Mouse (Mus musculus): ENCODE measurements around the gene Spata6. TPM values are rescaled to one million over a fixed set of nuclear protein-coding genes. Genes with fewer than 3 reads are reported as not detected.

Spata6 gene
- polyA plus RNA-seq, 1 experiment from 2014 or later, result 11.3 TPM

GRCm38 (mm10) chr4:111704126-111704525, 15.7 kb upstream of the Spata6 start:
- H3K27me3 ChIP-seq, result no peaks in the 10 kb centered on the region
- H3K4me1 ChIP-seq, result no peaks in the 10 kb centered on the region
- H3K36me3 ChIP-seq (ENCODE audit: poor library complexity, severe bottlenecking), result no peaks in the 10 kb centered on the region
- no peaks in the 10 kb centered on the region for H3K9me3 ChIP-seq (replicated peaks)
- 92% methylated on average over 2 of the region's 2 CpGs for WGBS
- no peak overlapping the region for H3K27ac ChIP-seq
- ATAC-seq, result no peak
- H3K4me3 ChIP-seq, result no peak overlapping the region
- no peak overlapping the region for H3K4me2 ChIP-seq
- H3K9ac ChIP-seq, result no peak overlapping the region

- Histone ChIP-seq H3K9me3 (replicated peaks) (no peaks in the 10 kb centered on the region), H3K4me2 (no peak overlapping the region), H3K36me3 (ENCODE audit: poor library complexity, severe bottlenecking) (no peaks in the 10 kb centered on the region), H3K4me3 (no peak overlapping the region), H3K27me3 (no peaks in the 10 kb centered on the region), H3K4me1 (no peaks in the 10 kb centered on the region), H3K9ac (no peak overlapping the region), H3K27ac (no peak overlapping the region)
- 76% methylated on average over 3 of the region's 3 CpGs for WGBS
- ATAC-seq, result no peak
These were observed 14.8 kb upstream of the Spata6 start for GRCm38 (mm10) chr4:111704975-111705374.

DNA sequence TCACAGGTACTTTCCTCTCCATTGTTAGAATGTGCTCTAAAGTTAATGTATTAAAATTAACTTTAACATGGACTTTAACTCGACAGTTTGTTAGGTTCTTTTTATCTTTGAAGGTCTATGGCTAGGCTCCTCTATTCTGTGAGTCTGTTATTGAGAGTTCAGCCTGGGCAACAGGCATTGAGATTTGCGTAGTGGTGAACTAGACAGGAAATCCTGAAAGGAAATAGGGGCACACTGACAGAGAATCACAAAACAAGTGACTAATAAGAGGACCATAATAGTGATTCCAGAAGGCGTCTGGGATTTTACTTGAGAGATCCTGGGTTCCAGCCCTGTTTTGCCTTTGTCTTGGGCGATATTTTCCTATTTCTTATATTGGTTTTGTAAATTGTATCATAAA, 488 bp upstream of the Spata6 start:
- Histone ChIP-seq H3K4me2 (peak overlapping the region; percentile 81), H3K9me3 (replicated peaks) (no peaks in the 10 kb centered on the region), H3K27me3 (no peaks in the 10 kb centered on the region), H3K4me3 (peak overlapping the region; percentile 77), H3K9ac (no peak overlapping the region), H3K27ac (no peak overlapping the region), H3K4me1 (peaks cover 17% of the 10 kb centered on the region), H3K36me3 (ENCODE audit: poor library complexity, severe bottlenecking) (no peaks in the 10 kb centered on the region)
- no peak for ATAC-seq
- 69% methylated on average over 4 of the region's 4 CpGs for WGBS

DNA sequence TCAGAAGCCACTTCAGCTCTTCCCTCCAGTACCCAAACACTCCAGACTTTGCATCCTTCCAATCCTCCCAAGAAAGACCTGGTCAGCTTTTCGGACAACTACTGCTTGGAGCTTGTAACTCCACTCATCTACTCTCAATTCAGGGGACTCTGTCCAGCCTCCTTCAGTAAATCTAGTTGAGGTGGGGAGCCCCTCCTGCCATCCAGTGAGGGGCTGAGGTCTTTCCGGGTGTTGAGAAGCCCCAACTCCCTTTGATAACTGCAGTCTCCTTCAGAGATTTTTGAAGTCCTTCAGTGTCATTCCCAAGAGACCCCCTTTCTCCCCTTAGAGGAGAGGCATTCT, 849 bp downstream of the Spata6 start:
- Histone ChIP-seq H3K36me3 (ENCODE audit: poor library complexity, severe bottlenecking) (no peaks in the 10 kb centered on the region), H3K4me3 (peak overlapping the region; percentile 77), H3K4me2 (peak overlapping the region; percentile 81), H3K4me1 (peaks cover 17% of the 10 kb centered on the region), H3K27ac (no peak overlapping the region), H3K9me3 (replicated peaks) (no peaks in the 10 kb centered on the region), H3K9ac (no peak overlapping the region; the same call in 1 of the 2 replicates), H3K27me3 (no peaks in the 10 kb centered on the region)
- 10% methylated on average over 2 of the region's 2 CpGs for WGBS
- no peak for ATAC-seq

DNA sequence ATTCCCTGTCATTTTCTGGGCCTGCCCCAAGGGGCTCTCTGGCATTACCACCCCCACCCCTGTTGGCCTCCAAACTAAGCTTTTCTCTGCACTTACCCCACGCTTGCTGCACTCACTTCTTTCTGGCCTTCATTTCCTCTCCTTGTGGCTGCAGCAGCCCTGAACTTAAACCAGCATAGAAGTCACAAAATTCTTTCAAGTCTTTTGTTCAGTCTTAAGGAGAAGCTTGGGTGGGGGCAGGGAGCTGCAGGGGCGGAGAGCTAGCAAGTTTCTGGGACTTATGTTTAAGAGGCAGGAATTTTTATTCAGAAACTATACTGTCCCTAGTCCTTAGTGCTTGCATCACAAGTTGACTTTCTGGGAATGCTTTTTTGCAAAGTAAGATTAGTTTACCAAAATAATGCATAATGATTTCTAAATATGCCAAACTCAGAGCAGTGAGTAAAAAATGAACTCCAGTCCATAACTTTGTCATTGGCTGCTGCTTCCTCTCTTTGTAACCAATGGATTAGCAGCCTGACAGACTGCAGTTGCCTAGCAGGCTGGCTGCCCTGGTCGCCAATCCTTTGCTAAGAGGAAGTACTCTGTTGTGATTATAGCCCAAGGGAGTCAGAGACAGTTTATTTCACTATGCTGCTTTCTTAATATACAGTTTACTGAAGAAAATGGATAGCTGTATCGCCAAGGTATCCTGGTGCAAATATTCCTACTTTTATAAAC, 1.5 kb downstream of the Spata6 start:
- Histone ChIP-seq H3K4me1 (peaks cover 17% of the 10 kb centered on the region), H3K4me2 (peak overlapping the region; percentile 81), H3K4me3 (peak overlapping the region; percentile 77), H3K9me3 (replicated peaks) (no peaks in the 10 kb centered on the region), H3K36me3 (ENCODE audit: poor library complexity, severe bottlenecking) (no peaks in the 10 kb centered on the region), H3K27ac (no peak overlapping the region), H3K27me3 (no peaks in the 10 kb centered on the region), H3K9ac (no peak overlapping the region; the same call in 1 of the 2 replicates)
- 30% methylated on average over 4 of the region's 4 CpGs for WGBS
- ATAC-seq, result no peak

DNA sequence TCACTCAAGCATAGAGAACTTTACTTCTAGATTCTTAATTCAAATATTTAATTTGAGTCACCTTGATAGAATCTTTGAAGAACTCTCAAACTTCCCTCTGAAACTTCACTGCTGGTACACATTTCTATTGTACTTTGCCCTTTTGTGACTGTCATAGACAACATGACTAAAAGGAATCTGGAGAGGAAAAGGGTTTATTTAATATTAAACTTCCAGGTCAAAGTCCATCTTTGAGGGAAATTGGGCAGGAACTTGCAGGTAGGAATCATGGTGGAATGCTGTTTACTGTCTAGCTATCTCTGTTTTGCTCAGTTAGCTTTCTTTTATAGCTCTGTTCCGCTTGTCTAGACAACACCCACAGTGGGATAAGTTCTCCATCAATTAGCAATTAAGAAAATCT, 17.8 kb downstream of the Spata6 start:
- Histone ChIP-seq H3K36me3 (ENCODE audit: poor library complexity, severe bottlenecking) (no peaks in the 10 kb centered on the region), H3K27me3 (no peaks in the 10 kb centered on the region), H3K9me3 (replicated peaks) (no peaks in the 10 kb centered on the region), H3K27ac (no peak overlapping the region), H3K4me3 (no peak overlapping the region), H3K9ac (no peak overlapping the region), H3K4me1 (no peaks in the 10 kb centered on the region), H3K4me2 (no peak overlapping the region)
- no peak for ATAC-seq
- WGBS, result 97% methylated on average over 1 of the region's 1 CpGs

- Histone ChIP-seq H3K9me3 (replicated peaks) (no peaks in the 10 kb centered on the region), H3K36me3 (ENCODE audit: poor library complexity, severe bottlenecking) (no peaks in the 10 kb centered on the region), H3K4me1 (no peaks in the 10 kb centered on the region), H3K4me3 (no peak overlapping the region), H3K9ac (no peak overlapping the region), H3K27ac (no peak overlapping the region), H3K4me2 (no peak overlapping the region), H3K27me3 (no peaks in the 10 kb centered on the region)
- 23% methylated on average over 4 of the region's 4 CpGs for WGBS
- ATAC-seq, result no peak
These were observed 60.7 kb downstream of the Spata6 start for GRCm38 (mm10) chr4:111780533-111780932.

GRCm38 (mm10) chr4:111799892-111800291, 80.1 kb downstream of the Spata6 start:
- H3K27ac ChIP-seq, result no peak overlapping the region
- ATAC-seq, result no peak
- no peak overlapping the region for H3K4me2 ChIP-seq
- no peaks in the 10 kb centered on the region for H3K9me3 ChIP-seq (replicated peaks)
- H3K27me3 ChIP-seq, result no peaks in the 10 kb centered on the region
- no peak overlapping the region for H3K4me3 ChIP-seq
- 94% methylated on average over 3 of the region's 3 CpGs for WGBS
- no peaks in the 10 kb centered on the region for H3K36me3 ChIP-seq (ENCODE audit: poor library complexity, severe bottlenecking)
- no peak overlapping the region for H3K9ac ChIP-seq
- H3K4me1 ChIP-seq, result no peaks in the 10 kb centered on the region

DNA sequence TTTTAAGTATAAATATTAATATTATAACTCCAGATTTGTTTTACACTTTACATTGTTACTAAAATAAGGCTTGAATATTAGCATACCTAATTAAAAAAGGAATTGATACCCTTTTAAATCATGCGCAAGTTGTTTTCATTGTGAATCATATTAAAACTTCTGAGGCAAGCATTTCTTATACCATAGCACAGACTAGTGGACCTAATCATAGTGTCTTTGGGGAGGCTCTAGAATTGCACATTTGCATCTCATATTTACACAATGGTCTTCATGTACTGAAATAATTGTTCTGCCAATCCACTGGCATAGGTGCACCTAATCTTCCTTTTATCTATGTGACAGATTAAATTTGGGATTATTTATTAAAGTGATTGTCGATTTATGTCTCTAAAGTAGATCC, 83.4 kb downstream of the Spata6 start:
- Histone ChIP-seq H3K36me3 (ENCODE audit: poor library complexity, severe bottlenecking) (no peaks in the 10 kb centered on the region), H3K4me3 (no peak overlapping the region), H3K9ac (no peak overlapping the region), H3K27me3 (no peaks in the 10 kb centered on the region), H3K9me3 (replicated peaks) (no peaks in the 10 kb centered on the region), H3K4me1 (no peaks in the 10 kb centered on the region), H3K4me2 (no peak overlapping the region), H3K27ac (no peak overlapping the region)
- ATAC-seq, result no peak
- 93% methylated on average over 2 of the region's 2 CpGs for WGBS

DNA sequence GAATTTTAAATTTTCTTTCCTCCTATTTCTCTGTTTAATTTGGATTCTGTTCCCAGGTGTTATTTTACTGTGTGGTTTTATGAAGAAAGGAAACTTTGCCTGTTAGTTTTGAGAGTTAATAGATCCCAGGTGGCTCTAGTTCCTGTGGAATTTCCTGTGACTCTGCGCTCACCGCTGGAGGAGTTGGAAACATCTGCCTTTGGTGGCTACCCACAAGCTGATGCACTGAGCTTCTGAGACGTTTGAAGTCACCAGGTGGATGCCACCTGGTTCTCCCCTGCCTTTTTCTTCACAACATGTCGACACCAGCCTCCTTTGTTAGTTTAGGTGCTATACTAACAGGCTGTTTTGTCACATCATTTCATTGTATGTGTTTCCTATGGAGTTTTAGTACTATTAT, 97.7 kb downstream of the Spata6 start:
- H3K4me1 ChIP-seq, result no peaks in the 10 kb centered on the region
- no peak overlapping the region for H3K27ac ChIP-seq
- no peak overlapping the region for H3K9ac ChIP-seq
- H3K4me2 ChIP-seq, result no peak overlapping the region
- 69% methylated on average over 4 of the region's 4 CpGs for WGBS
- H3K27me3 ChIP-seq, result no peaks in the 10 kb centered on the region
- no peak for ATAC-seq
- H3K36me3 ChIP-seq (ENCODE audit: poor library complexity, severe bottlenecking), result no peaks in the 10 kb centered on the region
- no peak overlapping the region for H3K4me3 ChIP-seq
- H3K9me3 ChIP-seq (replicated peaks), result no peaks in the 10 kb centered on the region

DNA sequence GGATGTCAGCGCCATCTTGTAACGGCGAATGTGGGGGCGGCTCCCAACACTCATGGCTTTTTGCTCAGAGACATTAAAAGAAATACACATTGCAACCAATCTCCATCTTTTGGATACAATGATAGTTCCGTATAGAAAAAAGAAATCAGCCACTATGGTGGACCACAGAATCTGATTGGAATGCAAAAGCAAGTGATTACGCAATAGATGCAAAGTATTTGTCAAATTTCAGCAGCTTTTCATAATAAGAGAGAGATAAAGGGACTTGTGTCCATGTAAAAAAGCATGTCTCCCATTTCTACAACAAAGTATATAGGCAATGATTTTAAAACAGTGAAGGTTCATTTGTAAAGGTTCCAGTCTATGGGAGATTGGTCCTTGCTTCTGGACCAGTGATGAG, 119.1 kb downstream of the Spata6 start:
- H3K4me2 ChIP-seq, result no peak overlapping the region
- H3K9ac ChIP-seq, result no peak overlapping the region
- H3K4me3 ChIP-seq, result no peak overlapping the region
- H3K27me3 ChIP-seq, result no peaks in the 10 kb centered on the region
- no peaks in the 10 kb centered on the region for H3K36me3 ChIP-seq (ENCODE audit: poor library complexity, severe bottlenecking)
- no peak for ATAC-seq
- WGBS, result 96% methylated on average over 6 of the region's 6 CpGs
- H3K27ac ChIP-seq, result no peak overlapping the region
- no peaks in the 10 kb centered on the region for H3K4me1 ChIP-seq
- no peaks in the 10 kb centered on the region for H3K9me3 ChIP-seq (replicated peaks)

GRCm38 (mm10) chr4:111852626-111853025, 132.8 kb downstream of the Spata6 start:
- Histone ChIP-seq H3K4me3 (no peak overlapping the region), H3K27ac (no peak overlapping the region), H3K9ac (no peak overlapping the region), H3K36me3 (ENCODE audit: poor library complexity, severe bottlenecking) (no peaks in the 10 kb centered on the region), H3K9me3 (replicated peaks) (no peaks in the 10 kb centered on the region), H3K4me2 (no peak overlapping the region), H3K27me3 (no peaks in the 10 kb centered on the region), H3K4me1 (no peaks in the 10 kb centered on the region)
- no peak for ATAC-seq

DNA sequence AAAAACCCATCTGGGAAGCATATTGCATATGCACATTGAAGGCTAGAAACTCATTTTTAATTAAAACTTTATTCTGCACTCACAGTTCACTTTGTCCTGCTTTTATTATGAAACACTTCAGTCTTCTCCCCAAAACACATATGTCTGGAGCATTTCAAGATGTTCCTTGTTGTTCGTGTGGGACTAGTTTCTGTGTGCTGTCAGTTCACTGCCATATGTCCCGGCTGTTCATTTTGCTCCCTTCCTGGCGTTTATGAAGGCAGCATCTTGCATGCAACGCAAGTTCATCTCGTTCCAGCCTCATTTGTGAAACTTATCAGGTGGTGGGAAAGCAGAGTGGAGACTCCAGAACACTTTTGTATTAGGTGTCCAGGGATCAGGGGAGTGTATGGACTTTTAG, 146.9 kb downstream of the Spata6 start:
- H3K36me3 ChIP-seq (ENCODE audit: poor library complexity, severe bottlenecking), result no peaks in the 10 kb centered on the region
- H3K27ac ChIP-seq, result no peak overlapping the region
- H3K4me3 ChIP-seq, result no peak overlapping the region
- H3K4me1 ChIP-seq, result no peaks in the 10 kb centered on the region
- no peaks in the 10 kb centered on the region for H3K9me3 ChIP-seq (replicated peaks)
- H3K4me2 ChIP-seq, result no peak overlapping the region
- WGBS, result 90% methylated on average over 5 of the region's 5 CpGs
- H3K9ac ChIP-seq, result no peak overlapping the region
- H3K27me3 ChIP-seq, result no peaks in the 10 kb centered on the region
- peak; percentile 55; the same call in 1 of the 2 replicates for ATAC-seq

All from forebrain, embryonic 13.5 days (tissue).